Mouse (Mus musculus) urinary bladder, postnatal 10 days (tissue): Measurements from ENCODE around the gene Gm49380.
A peak's percentile ranks its signal among the peaks of the same experiment; 100 is the strongest.
"Not testable (repeated sequence)": the region's sequence is repeated elsewhere in the genome, so short reads cannot be mapped to it uniquely, and the experiment has no call there.

ENCODE experiments used
- DNase-seq: peaks from one replicate; pipeline ENCODE4 v3.0.0; 2022; ENCODE audit warnings: low spot score

Gene Gm49380

DNA sequence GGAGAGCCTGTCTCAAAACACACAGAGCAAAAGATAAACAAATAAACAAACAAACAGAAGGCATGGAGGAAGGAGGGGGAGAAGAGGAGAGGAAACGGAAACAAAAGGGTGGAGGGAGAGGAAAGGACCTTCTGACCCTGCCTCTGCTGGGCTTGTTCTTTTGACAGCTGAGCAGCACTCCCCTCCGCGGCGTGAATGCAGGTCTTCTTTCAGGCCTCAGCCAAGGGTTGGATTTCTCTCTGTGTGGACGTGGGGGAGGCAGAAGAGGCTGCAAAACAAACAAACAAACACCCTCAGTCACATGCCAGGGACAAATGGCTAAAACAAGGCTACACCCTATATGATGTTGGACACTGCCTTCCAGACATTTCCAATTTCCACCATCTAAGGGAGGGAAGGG is 11.7 kb upstream of the Gm49380 start:
- no peak for DNase-seq

DNA sequence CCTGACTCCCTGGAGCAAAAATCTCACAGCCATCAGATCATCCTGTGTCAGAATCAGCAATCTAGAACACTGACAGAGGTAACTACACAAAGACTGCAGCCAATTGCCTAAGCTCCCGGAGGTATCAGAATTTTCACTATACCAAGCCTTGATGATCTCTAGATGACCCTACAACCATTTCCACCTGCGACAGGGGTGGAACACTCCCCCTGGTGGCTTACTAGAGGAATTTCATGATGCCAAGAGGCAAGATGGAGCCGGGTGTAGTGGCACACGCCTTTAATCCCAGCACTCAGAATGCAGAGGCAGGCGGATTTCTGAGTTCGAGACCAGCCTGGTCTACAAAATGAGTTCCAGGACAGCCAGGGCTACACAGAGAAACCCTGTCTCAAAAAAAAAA is 11.0 kb upstream of the Gm49380 start:
- no peak for DNase-seq

DNA sequence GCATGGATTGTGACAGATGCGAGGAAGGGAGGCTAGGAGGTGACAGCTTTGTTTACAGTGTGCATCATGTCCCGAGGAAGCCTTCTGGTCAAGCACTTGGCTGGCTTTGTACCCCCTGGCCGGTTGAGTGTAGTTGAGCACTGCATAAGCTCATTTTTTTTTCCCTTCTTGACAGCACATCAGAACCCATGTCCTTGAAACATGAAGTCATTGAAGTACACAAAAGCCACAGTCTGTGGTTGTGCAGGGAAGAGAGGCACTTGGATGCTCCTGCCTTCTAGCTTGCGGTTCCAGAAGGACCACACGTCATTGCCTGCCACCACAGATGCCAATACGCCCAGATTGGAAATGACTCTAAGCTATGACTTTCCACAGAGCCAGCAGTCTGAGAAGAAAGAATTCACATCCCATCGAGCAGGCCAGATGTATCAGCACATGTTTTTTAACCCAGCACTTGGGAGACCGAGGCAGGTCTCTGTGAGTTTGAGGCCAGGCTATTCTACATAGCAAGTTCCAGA is 6.7 kb upstream of the Gm49380 start:
- DNase-seq = no peak

DNA sequence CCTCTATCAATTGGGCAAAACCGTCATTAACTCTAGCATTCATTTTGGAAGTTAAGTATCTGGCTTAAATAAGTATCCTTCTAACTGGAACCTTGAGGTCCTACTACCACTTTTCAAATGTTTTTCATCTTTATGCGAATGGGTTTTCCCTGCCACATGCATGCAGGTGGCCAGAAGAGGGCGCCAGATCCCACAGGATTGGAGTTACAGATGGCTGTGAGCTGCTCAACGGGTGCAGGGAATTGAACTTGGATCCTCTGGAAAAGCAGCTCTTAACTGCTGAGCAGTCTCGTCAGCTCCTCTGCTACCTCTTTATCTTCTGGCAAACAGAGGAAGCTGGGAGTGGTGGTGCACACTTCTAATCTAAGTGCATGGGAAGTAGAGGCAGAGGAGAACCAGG is 5.7 kb upstream of the Gm49380 start:
- DNase-seq = no peak

DNA sequence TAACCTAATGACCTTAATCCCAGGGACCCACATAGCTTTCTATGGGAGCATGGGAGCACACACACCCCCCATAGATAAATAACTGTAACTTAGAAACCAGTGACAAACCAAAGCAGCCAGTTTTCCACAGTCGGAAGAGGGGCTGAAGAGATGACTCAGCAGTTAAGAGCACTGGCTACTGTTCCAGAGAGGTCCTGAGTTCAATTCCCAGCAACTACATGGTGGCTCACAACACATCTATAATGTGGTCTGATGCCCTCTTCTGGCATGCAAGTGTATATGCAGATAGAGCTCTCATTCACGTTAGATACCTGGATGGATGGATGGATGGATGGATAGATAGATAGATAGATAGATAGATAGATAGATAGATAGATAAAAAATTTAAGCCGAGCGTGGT is 2.9 kb upstream of the Gm49380 start:
- no peak for DNase-seq

DNA sequence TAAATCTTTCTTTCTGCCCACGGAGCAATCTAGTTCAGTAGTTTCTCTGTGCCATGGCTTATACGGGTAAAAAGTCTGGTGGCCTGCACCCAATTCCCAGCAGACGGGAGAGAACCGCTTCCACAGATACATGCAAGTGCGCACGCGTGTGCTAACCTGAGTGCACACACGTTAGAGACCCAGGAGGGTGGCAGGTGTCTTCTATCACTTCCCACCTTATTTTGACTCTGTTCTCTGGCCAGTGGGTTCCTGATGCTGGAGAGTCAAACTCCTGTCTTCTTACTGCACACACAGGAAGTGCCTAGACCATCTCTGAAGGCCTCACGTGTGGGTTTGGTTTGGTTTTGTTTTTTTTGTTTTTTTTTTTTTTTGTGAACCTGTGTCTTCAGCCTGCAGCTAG is 2.3 kb upstream of the Gm49380 start:
- no peak for DNase-seq

- no peak for DNase-seq
These were observed 1.2 kb upstream of the Gm49380 start for GRCm38 (mm10) chr9:44114453-44114852.

DNA sequence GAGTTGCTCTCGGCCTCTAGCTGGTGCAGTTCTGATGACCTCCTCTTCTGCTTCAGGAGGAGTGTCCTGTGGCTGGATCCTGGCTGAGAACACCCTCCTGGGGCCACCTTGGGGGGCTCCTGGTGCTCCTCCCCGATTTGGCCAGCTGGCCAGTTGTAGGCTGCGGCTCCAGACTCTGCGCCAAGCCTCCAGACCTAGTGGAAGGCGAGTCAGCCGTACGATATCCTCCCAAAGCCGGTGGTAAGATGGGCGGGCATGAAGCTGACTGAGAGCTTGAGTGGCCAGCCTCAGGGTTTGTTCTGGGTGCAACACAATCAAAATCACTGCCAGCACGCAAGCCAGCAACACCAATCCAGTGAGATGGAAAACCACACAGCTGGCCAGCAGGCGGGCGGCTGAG is 1.4 kb downstream of the Gm49380 start:
- not testable (repeated sequence) for DNase-seq

- DNase-seq = no peak
These were observed 3.8 kb downstream of the Gm49380 start for GRCm38 (mm10) chr9:44109360-44110095.

DNA sequence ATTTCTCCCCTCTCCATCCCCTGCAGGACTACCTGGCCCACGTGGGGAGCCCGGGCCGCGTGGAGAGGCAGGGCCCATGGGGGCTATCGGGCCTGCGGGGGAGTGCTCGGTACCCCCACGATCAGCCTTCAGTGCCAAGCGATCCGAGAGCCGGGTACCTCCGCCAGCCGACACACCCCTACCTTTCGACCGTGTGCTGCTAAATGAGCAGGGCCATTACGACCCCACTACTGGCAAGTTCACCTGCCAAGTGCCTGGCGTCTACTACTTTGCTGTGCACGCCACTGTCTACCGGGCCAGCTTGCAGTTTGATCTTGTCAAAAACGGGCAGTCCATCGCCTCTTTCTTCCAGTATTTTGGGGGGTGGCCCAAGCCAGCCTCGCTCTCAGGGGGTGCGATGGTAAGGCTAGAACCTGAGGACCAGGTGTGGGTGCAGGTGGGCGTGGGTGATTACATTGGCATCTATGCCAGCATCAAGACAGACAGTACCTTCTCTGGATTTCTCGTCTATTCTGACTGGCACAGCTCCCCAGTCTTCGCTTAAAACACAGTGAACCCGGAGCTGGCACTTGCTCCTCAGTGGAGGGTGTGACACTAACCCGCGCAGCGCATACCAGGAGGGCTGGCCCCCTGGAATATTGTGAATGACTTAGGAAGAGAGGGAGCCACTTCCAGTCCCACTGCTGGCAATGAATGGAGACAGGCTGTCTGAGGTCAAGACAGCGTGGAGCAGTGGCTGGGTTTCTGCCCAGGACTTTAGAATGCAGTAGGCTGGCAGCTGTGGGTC is 4.8 kb downstream of the Gm49380 start:
- no peak for DNase-seq

GRCm38 (mm10) chr9:44107557-44108179 is 5.6 kb downstream of the Gm49380 start:
- no peak for DNase-seq

- DNase-seq = peak; percentile 59
These were observed 6.2 kb downstream of the Gm49380 start, which contains the start of gene C1qtnf5 for GRCm38 (mm10) chr9:44107110-44107509. Gene C1qtnf5, plus strand, starts transcription at chr9:44107245.

GRCm38 (mm10) chr9:44106596-44106995 is 6.7 kb downstream of the Gm49380 start:
- DNase-seq = no peak

DNA sequence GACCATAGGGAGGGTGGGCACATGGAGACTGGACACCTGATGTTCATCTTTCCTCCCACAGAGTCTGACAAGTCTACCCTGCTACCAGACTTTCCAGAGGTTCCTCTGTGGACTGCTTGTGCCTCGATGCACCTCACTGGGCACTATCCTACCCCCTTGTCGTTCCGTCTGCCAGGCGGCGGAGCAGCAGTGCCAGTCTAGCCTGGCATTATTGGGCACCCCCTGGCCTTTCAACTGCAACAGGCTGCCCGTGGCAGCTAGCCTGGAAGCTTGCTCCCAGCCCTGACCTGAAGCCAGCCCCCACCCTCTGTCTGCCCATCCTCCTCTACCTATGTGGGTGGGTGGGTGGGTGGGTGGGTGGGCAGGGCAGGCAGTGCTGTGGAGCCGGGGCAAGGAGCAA is 7.1 kb downstream of the Gm49380 start:
- DNase-seq = no peak

DNA sequence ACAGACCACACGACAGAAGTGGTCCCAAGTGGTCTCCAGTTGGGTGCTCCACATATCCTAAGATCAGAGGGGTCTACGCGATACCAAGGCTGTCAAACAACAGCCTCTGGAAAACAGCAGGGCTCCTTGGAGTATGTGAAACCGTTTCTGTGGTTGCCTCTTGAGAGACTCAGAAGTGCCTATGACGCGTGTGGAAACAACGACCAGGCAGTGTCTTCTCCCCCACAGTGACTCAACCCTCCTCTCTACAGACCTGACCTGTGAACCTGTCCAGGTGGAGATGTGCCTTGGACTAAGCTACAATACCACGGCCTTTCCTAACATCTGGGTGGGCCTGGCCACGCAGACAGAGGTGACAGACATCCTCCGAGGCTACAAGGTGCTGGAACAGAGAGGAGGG is 7.5 kb downstream of the Gm49380 start:
- DNase-seq = no peak

- no peak for DNase-seq
These were observed 8.4 kb downstream of the Gm49380 start for GRCm38 (mm10) chr9:44104881-44105280.

GRCm38 (mm10) chr9:44101490-44101889 is 11.8 kb downstream of the Gm49380 start, which contains the start of gene Mfrp:
Gene Mfrp, plus strand, starts transcription at chr9:44101729.
- no peak for DNase-seq

DNA sequence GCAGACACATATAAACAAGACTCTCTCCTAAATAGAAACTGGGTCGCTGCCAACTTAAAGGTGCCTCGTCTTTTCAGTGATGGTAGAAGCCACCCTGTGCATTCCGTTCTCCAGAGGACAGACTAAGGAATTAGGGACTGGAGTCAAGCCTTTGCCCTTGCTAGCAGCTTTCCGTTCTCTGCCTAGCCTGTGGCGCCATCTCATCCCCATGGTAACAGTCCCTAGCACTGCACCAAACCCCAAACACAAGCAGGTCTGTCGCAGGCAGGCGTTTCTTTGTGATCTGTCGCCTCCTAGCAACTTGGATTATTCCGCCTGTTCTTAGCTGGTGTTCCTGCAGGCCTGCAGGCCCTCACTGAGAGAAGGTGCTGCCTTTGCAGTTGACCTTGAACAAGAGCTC is 16.8 kb downstream of the Gm49380 start:
- DNase-seq = no peak

GRCm38 (mm10) chr9:44095781-44096180 is 17.5 kb downstream of the Gm49380 start:
- DNase-seq = no peak

- DNase-seq = no peak
These were observed 18.6 kb downstream of the Gm49380 start for GRCm38 (mm10) chr9:44094737-44095136.

- DNase-seq = no peak
These were observed 19.4 kb downstream of the Gm49380 start for GRCm38 (mm10) chr9:44093612-44094503.
